8 mouse cellular contexts compared by ENCODE assay signal in the genomic region with DNA sequence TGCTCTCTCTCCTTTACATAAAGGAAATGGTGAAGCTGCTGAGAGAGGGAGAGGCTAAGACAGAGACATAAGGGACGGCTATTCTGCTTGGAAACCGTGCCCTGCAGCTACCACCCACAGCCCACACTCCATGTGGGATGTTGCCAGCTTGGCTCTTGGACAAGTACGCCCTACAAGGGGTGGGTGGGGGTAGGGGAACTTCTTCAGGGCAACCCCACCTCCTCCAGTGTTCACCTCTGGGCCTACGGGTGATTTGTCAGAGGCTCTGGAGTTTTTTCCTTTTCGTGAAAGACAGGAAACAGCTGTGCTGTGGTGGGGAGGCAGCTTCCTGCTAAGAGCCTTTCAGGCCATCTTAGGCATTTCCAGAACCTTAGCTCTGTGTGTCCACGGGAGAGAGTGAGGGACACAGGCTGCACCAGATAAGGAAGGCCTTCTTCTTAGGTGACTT. TPM values are rescaled to one million over a fixed set of nuclear protein-coding genes. Genes with fewer than 3 reads are reported as not detected.
DNase-seq lines count a peak whose midpoint lies in the region; ATAC-seq lines count a peak whose summit lies in the region.

No protein-coding gene starts in this region.

- no peak overlapping the region for H3K4me3 ChIP-seq in embryonic facial prominence, embryonic 11.5 days (ENCODE audit: low read depth, low read length)
- H3K4me3 ChIP-seq in limb, embryonic 15.5 days: no peak overlapping the region

- H3K9me3 ChIP-seq in embryonic facial prominence, embryonic 11.5 days (replicated peaks; ENCODE audit: control insufficient read depth, low read length): no peaks in the 10 kb centered on the region
- H3K9me3 ChIP-seq in limb, embryonic 15.5 days: no peaks in the 10 kb centered on the region

- H3K27me3 ChIP-seq in embryonic facial prominence, embryonic 11.5 days (ENCODE audit: control insufficient read depth, insufficient read depth, low read length): no peaks in the 10 kb centered on the region
- no peaks in the 10 kb centered on the region for H3K27me3 ChIP-seq in limb, embryonic 15.5 days

- H3K27ac ChIP-seq in embryonic facial prominence, embryonic 11.5 days (replicated peaks; ENCODE audit: low read depth, low read length): no peak overlapping the region
- peak overlapping the region; percentile 3; the same call in 1 of the 2 replicates for H3K27ac ChIP-seq in limb, embryonic 15.5 days

- intact Hi-C loops in heart, postnatal 36 days (cut with DNase I): no loop called here

- H3K4me2 ChIP-seq in embryonic facial prominence, embryonic 11.5 days (ENCODE audit: low read depth, low read length): no peak overlapping the region
- H3K4me2 ChIP-seq in limb, embryonic 15.5 days: no peak overlapping the region

- H3K9ac ChIP-seq in embryonic facial prominence, embryonic 11.5 days (replicated peaks; ENCODE audit: low read length): no peak overlapping the region
- no peak overlapping the region for H3K9ac ChIP-seq in limb, embryonic 15.5 days

- no peaks in the 10 kb centered on the region for H3K4me1 ChIP-seq in embryonic facial prominence, embryonic 11.5 days (ENCODE audit: control insufficient read depth, insufficient read depth, low read length)
- peaks cover 5% of the 10 kb centered on the region for H3K4me1 ChIP-seq in limb, embryonic 15.5 days

- no peak for ATAC-seq in embryonic facial prominence, embryonic 11.5 days (replicated peaks; ENCODE audit: insufficient number of reproducible peaks, low FRiP score, low TSS enrichment, low read depth)
- ATAC-seq in limb, embryonic 15.5 days (ENCODE audit: insufficient number of reproducible peaks, low FRiP score, low TSS enrichment, low read depth): no peak

- no peaks in the 10 kb centered on the region for H3K36me3 ChIP-seq in embryonic facial prominence, embryonic 11.5 days (replicated peaks; ENCODE audit: control insufficient read depth, insufficient read depth, low read depth, low read length)
- H3K36me3 ChIP-seq in limb, embryonic 15.5 days: no peaks in the 10 kb centered on the region

- WGBS in embryonic facial prominence, embryonic 11.5 days: 25% methylated on average over 6 of the region's 6 CpGs
- WGBS in limb, embryonic 15.5 days: 18% methylated on average over 6 of the region's 6 CpGs

- DNase-seq in right cerebral cortex, adult 2 months (ENCODE audit: low spot score in 2 of 2): peak; percentile 25 to 32
- no peak for DNase-seq in right cerebral cortex, postnatal 25 days
- DNase-seq in embryonic facial prominence, embryonic 11.5 days (ENCODE audit: low spot score): peak; percentile 28
- peak; percentile 30 to 46 for DNase-seq in heart, postnatal 36 days
- DNase-seq in spleen, postnatal 10 days (ENCODE audit: low spot score in 2 of 2): peak; percentile 45 to 51
- no peak for DNase-seq in gastrocnemius, postnatal 10 days
- DNase-seq in layer of hippocampus, postnatal 36 days: no peak

RNA-seq across cellular contexts. Expression of a gene that starts 17.1 kb away (rescaled TPM):
- 282 and 295 TPM in 2 replicates for polyA plus RNA-seq in embryonic facial prominence, embryonic 11.5 days (2014; fragmentation: Nextera tagmentation; extraction: Ambion mirVana)
- 10 to 100 TPM; 31.9 to 33.6 TPM for total RNA-seq in heart, postnatal 36 days (2021)
- 209 and 217 TPM in 2 replicates for polyA plus RNA-seq in limb, embryonic 15.5 days (2015; fragmentation: Nextera tagmentation; extraction: Ambion mirVana)
- total RNA-seq in gastrocnemius, postnatal 10 days (2021): 10 to 100 TPM; 41.8 to 46.6 TPM
- 10 to 100 TPM; 57.6 to 60.0 TPM for total RNA-seq in layer of hippocampus, postnatal 36 days (2021)

RNA-seq across cellular contexts. Expression of a gene that starts 34.7 kb away (rescaled TPM):
- polyA plus RNA-seq in embryonic facial prominence, embryonic 11.5 days (2014; fragmentation: Nextera tagmentation; extraction: Ambion mirVana): 0.27 TPM in 1 of 2 replicates, not detected in the other
- not detected for total RNA-seq in heart, postnatal 36 days (2021)
- not detected in 2 replicates for polyA plus RNA-seq in limb, embryonic 15.5 days (2015; fragmentation: Nextera tagmentation; extraction: Ambion mirVana)
- total RNA-seq in gastrocnemius, postnatal 10 days (2021): not detected
- 1 to 10 TPM; 1.1 to 1.3 TPM for total RNA-seq in layer of hippocampus, postnatal 36 days (2021)

RNA-seq across cellular contexts. Expression of a gene that starts 45.1 kb away (rescaled TPM):
- polyA plus RNA-seq in embryonic facial prominence, embryonic 11.5 days (2014; fragmentation: Nextera tagmentation; extraction: Ambion mirVana): 40.2 and 40.5 TPM in 2 replicates
- total RNA-seq in heart, postnatal 36 days (2021): 1 to 10 TPM; 7.9 to 8.3 TPM
- polyA plus RNA-seq in limb, embryonic 15.5 days (2015; fragmentation: Nextera tagmentation; extraction: Ambion mirVana): 39.2 and 40.9 TPM in 2 replicates
- 10 to 100 TPM; 14.8 to 17.4 TPM for total RNA-seq in gastrocnemius, postnatal 10 days (2021)
- 10 to 100 TPM; 35.6 to 35.7 TPM for total RNA-seq in layer of hippocampus, postnatal 36 days (2021)

Comparison
In these comparisons a context has a peak if more than half of its experiments do, and no peak if none do; other contexts are left out.
1. DNase-seq: peak in right cerebral cortex, adult 2 months (2 of 2), embryonic facial prominence, embryonic 11.5 days (single experiment), heart, postnatal 36 days (2 of 2) and spleen, postnatal 10 days (2 of 2); none in right cerebral cortex, postnatal 25 days (single experiment), gastrocnemius, postnatal 10 days (single experiment) and layer of hippocampus, postnatal 36 days (0 of 2).